Mouse (Mus musculus): ENCODE results near the gene Ccdc82.

Gene Ccdc82

DNA sequence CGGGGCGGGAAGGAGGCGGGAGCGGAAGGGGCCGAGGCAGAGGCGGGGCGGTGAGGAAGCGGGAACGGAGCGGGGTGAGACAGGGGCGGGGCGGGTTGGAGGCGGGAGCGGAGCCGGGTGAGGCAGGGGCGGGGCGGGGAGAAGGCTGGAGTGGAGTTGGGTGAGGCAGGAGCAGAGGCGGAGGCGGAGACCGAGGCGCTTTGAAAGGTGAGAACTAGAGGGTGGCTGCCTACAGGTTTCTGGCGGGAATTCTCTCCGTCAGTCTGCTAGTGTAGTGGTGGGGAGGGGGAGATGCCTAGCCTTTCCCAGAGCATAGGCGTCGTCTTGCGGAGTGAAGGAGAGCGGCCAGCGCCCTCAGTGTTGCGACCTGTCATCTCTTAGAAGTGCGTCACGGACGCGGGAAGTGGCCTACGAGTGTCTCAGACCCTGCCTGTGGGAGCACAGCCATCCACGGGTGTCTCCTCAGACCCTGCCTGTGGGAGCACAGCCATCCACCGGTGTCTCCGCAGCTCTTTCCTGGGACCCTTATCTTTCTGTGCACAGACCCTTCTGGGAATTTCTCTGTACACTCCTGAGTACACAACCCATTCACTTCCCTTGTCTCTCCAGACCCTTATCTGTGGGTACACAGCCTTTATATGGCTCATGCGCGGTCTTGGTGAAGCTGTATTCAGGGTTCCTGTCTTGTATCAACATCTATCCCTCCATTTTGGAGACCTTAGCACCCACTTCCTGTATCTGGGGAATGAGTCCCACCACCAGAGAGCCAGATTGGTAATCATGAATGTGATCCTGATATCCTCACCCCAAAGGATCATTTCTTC is at the start of gene Ccdc82:
Ccdc82 (plus strand) TSS at position 141 of the 824 bp plus-strand sequence.
- peak; percentile 88 for DNase-seq

DNA sequence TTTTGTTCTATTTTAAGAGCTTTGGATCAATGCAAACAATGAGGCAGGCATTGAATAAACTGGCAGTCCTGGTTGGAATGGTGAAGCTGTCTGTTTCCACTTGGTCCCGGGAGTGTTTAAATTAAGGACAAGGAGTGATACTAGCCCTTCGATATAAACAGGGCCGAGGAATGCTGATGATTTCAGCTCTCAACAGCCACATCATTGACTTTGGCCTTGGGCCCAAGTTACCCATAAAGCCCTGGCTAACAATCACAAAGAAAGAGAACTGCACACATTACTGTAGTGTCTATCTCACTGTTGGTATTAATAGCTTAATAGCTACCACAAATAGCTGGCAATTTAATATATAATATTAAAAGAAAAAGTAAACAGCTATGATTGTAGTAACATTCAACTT is 46.7 kb upstream of the Ccdc82 start:
- no peak for DNase-seq

DNA sequence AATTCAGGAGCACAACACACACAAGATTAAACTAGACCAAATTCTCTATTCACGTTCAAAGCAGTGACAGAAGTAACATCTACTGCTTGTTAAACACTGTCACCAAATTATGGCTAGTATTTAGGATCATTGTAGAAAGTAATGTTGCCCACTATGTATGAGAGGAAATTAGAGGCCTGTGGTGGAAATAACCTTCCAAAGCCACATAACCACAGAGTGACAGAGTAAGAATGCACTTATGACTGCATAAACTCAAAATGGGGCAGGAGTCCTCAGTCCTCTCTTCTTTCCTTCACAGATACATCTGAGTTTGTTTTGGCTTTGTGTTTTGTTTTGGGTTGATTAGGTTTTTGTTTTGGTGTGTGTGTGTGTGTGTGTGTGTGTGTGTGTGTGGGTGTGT is 43.6 kb upstream of the Ccdc82 start:
- no peak for DNase-seq

DNA sequence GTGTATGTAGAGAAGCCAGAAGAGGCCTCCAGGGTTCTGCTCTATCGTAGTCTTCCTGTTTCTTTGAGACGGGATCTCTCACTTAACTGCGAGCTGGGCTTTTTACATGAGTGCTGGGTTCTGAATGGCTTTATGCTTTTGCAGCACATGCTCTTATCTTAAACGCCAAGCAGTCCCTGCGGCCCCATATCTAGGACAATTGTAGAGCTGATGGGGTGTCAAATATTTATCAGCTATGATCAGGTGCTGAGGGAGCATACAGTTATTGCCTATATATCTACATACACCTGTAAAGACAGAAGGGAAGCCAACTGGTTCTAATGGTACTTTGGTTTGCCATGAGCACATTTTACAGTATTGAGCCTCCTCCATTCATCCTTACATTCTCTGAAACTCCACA is 43.1 kb upstream of the Ccdc82 start:
- DNase-seq = no peak

DNA sequence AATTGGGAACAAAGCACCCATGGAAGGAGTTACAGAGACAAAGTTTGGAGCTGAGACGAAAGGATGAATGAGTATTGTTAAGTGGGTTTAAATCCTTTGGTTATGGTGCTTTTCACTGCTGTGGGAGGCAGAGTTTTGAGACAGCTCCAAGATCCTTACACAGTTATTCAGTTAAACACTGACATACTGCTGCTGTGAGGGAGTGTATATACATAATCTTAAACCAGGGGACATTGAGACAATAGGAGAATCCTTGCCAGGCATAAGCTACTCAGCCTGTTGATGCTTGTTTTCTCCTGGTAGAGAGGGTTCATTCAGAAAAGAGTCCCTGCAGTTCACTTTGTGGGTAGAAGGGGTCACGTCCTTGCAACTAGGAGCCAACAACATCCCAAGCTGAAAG is 40.4 kb upstream of the Ccdc82 start:
- no peak for DNase-seq

DNA sequence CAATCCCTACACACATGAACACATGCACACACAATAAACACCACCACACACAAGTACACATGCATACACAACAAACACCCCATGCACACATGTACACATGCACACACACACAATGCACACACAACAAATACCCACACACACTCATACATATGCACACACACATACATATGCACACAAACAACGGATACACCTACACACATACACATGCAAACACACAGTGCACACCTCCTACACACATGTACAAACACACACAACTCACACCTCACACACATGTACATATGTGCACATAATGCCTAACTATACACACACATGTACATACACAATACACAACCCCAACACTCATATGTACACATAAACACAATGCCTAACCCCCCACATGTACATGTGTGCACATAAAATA is 20.9 kb upstream of the Ccdc82 start:
- no peak for DNase-seq

DNA sequence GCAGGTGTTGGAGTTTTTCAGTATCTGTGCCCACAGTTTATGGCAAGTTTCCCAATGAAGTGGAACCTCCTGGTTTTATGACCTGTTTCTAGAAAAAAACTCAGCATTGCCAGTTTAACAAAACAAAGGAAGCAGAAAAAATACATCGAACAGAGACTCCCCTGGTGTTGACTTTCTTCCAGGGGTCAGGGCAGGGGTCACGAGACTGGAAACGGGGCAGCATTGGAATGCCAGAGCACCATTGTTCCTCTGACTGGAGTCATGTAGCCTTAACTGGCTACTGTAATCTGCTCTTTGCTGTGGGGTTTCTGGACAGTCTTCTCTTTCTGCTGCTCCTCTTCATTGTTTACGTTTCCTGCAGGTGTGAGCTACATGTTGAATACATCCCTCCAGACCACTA is 16.2 kb upstream of the Ccdc82 start:
- DNase-seq = peak; percentile 23

DNA sequence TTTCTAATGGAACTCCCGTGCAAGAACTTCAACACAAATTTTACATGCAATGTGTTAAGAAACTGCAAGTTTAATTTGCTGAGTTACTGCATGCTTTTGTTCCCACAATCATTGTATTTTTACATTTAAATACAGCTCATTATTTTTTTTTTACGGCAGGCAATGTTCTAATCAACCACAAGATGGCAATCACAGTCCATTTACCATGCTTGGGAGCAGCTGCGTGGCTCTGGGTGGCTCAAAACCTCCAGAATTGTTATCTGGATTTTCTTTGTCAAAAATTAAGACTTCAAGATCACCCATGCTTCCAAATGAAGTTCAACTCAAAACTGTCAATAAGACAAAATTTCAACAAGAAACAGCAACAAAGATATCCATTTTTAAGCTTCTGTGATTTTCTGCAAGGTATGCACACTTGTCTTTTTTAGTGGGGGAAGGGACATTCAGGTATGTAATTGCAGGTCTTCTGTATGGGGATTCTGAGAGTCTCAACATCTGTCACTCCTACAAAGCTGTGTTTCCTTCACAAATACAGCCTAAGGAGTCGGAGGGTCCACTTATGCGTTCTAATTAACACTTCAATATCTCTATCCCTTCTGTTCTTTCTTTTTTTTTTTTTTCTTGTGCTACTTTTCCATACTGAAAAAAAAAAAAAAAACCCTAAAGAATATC is 15.1 kb upstream of the Ccdc82 start:
- DNase-seq = peak; percentile 12

DNA sequence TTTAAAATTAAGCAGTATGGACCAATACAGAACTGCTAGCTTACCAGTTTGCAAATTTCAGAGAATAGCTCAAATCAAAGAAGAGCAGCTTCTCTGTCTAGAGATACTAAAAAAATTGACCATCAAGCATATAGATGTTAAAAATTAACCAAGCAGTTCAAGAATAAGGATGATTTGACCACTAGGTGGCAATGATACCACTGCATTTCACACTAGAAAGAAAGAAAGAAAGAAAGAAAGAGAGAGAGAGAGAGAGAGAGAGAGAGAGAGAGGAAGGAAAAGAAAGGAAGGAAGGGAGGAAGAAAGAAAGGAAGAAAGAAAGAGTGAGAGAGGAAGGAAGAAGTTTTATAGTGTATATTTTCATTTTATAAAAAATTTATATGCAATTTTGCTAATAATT is 4.4 kb upstream of the Ccdc82 start:
- DNase-seq = no peak

DNA sequence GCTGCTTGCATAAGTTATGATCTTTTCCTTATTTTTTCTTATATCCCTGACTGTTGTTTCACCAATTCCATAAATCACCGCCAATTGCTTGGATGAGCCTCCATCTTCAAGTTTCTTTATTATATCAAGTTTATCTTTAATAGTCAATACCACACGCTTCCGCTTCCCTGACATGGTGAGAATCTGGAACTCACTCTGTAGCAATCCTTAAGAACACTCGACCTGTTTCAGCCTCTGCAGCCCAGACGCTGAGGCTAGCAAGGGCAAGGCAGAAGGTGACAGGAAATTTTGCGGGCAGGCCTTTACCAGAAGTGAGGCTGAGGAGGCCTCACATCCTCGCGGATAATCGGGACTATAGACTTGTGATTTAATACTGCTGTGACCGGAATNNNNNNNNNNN is 1.3 kb upstream of the Ccdc82 start, which contains the start of gene Jrkl:
Jrkl (minus strand) TSS at position 349 of the 400 bp plus-strand sequence.
- DNase-seq = peak; percentile 10

DNA sequence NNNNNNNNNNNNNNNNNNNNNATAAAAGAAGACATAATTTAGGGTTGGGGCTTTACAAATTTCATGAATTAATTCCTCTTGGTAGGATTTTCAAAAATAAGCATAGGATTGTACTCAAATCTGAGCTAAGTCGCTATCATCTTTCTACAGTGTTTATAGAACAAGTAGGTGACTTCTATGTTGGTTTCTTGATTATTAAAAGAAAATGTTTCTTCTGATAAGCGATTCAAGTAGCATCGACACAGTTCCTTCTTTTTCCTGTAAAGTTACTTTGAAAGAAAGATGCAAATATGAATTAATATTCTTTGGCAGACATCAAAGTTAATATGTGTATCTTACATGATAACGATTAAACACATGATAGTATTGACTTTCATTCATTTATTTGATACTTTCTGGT is 1.3 kb downstream of the Ccdc82 start:
- DNase-seq = no peak

DNA sequence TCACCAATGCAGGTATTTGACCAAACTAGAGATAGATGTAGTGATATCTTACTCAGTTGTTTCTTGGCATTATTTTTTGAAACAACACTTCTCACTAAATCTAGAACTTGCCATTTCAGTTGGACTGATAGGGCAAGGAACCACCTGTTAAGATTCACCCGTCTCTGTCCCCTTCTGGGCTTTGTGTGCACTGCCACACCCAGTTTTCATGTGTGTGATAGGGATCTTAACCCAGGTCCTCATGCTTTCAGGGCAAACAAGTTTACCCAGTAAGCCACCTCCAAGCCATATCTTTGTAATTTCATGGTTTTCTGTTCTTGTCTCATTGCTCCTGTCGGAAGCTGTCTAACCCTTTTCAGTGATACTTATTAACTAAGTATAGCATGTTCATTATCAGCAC is 4.5 kb downstream of the Ccdc82 start:
- DNase-seq = no peak

DNA sequence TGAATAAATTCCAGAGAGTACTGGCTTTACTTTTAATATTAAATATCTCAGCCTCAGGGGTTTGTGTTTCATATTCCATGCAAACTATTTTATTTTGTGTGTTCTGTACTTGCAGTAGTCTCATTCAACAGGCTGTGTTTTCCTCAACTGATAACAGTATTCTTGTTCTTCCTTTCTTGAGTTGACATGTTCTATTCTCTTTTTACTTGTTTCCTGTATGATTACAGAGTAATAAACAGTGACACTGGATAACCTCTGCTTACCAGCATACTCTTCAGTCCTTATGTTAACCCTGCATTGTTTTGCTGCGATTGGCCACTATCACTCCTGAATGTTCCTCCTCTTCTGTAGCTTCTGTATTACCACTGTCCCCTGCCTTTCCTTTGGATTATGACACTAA is 10.0 kb downstream of the Ccdc82 start:
- no peak for DNase-seq

DNA sequence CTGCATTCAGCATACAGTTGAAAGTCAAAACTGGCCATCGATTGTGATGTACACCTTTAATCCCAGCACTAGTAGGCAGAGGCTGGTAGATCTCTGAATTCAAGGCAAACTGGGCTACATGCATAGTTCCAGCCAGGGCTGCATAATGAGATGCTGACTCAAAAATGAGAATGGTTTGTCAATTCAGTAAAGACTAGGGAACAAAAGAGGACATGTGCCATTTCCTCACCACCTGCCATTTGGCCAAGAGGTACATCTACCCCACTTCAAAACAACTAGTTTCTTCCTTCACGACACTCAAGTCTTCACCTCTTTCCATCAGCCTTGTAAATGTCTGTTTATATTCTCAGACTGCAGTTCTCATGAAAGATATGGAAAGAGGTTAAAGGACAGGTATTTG is 11.4 kb downstream of the Ccdc82 start:
- DNase-seq = no peak

DNA sequence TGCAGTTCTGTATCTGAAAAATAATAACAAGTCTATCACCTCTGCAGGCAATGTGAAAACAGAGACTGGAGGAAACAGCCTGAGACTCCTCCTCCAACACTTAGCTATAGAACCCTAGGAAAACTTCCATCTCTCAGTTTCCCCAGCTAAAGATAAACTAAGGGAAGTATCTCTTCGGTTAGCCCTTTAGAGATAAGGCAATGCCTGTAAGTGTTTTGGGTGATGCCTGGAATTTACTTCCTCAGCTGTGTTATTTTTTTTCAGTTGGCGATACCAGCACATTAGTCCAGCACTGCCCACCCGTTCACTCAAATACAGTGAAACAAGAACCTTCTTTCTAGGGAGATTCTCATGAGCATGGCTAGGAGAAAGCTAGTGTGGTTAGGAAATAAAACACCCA is 14.2 kb downstream of the Ccdc82 start:
- DNase-seq = no peak

DNA sequence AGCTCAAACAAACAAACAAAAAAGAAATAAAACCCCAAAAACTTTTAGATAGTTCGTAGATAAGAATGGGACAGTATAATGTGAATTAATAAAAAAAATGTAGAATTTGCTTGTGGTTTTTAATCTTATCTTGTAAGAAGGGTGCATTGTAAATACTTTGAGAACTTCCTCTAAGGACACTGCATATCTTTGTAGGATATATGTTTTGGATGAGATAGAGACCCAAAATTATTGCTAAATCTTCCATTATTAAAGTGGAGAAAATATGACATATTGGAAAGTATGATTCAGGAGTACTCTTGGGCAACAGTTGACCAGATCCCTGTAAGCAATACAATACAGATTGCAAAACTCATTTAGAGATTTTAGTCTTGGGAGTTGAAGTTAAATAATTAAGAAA is 26.5 kb downstream of the Ccdc82 start:
- DNase-seq = no peak

DNA sequence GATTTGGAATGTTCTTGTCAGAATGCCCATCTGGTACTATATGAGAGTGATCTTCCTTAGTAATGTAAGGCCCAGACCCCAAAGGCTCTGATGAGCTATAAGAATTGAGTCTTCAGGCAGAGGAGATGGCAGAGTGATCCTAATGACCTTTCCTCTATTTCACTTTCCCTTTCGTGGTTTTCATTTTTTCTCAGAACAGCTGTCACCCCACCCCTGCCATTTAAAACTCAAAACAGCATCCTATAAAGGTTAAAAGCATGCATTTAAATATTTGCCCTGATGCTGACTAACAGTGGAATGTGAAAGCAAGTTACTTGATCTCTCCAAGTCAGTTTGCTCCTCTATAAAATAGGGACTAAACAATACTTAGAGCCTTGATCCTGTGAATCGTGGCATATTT is 40.7 kb downstream of the Ccdc82 start:
- no peak for DNase-seq

DNA sequence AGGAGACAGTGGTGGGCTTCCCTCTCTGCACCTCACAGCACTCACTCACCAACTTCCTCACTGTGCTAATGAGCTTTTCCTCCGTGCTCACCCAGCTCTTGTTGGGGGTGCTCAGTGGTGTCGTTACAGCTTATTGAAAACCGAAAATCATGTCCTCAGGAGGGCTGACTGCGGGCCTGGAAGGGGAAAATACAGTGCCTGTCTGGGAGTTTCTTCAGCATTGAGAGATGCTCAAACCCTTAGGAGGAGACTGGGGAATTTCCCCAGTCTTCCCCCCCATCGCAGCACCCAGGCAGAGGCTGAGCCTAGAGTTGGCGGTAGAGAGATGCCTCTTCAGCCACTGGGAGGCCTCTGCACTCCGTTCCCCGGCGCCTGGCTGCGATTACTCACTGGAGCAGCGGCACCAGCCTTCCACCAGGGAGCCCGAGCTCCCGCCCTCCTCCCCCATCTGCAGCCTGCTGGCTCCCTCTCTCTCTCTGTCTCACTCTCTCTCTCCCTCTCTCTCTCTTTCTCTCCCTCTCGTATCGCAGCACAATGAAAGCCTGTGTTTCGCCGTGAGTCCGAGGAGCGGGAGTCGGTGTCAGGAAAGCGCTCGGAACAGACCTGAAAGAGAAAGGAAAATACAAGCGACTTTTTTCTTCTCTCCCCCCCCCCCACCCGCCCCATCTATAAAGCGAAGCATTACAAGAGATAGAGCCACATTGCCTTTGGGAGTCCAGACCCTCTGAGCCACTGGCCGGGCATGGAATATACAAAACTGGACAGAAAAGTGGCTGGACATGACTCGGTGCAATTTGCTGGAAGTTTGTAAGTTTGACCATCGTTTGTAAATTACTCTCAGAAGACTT is 49.7 kb downstream of the Ccdc82 start:
- DNase-seq = peak; percentile 81

DNA sequence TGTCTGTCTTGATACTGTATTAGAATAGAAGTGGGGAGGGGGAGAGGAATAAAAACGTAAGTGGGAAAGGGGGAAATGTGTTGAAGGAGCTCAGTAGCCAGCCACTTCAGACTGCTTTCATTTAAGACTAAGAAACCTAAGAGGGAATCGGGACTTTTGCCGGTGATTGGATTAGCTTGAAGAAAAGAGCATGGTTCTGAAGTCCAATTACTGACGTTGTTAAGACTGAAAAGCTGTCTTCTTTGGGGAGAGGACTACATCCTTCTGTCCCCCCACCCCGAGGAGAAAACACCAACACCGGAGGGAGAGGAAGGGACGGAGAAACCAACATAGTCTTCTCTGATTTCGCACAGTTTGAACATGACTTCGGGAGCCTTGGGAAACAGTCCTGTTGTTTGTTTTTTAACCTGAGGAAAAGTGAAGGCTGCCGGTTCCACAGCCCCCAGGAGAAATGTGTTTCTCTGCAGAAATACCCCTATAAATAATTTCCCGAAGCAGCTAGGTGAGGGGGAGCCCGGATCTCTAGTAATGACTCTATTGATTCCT is 50.4 kb downstream of the Ccdc82 start:
- no peak for DNase-seq

DNA sequence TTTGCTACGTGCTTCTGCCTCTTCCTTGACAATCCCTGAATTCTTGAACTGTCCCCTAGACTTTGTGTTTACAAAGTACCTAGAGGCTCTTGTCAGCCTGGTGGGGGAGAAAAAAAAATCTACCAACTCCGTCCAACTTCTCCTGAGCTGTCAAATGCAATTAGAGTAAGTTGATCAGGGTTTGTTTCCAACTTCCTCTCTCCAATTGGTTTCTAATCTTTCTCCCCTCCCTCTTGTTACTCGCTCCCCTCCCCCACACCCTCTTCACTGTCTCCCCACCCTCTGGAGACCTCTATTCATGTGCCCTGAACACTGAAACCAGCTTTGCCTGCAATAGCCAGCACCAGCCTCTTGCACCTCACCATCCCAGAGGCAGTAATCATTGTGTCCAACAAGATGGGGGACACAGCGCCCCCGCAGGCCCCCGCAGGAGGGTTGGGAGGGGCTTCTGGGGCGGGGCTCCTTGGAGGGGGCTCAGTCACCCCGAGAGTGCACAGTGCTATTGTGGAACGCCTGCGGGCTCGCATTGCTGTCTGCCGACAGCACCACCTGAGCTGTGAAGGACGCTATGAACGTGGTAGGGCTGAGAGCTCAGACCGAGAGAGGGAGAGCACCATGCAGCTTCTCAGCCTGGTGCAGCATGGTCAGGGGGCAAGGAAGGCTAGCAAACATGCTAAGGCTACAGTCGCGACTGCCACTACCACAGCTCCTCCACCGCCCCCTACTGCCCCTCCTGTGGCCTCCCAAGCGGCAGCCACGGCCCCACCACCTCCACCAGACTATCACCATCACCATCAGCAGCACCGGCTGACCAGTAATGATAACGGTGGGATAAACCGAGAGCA is 51.1 kb downstream of the Ccdc82 start, which contains the start of gene Maml2:
Maml2 (plus strand) TSS at position 290 of the 845 bp plus-strand sequence.
- DNase-seq = peak; percentile 63

DNA sequence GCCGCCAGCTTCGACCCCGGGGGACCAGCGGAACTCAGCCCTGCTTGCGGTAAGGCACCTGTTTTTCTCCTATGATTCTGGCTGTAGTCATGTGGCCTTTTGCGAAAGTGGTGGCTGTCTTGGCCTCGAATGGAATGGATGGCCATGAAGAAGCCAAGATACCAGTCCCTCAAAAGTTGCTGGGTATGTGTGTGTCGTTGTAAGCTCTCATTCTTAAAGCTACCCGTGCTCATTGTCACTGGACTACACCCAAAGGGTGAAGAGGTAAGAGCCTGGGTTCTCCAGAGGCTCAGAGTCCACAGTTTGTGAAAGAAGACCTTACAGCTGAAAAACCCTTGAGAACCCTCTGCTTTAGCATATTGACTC is 51.7 kb downstream of the Ccdc82 start:
- DNase-seq = no peak

DNA sequence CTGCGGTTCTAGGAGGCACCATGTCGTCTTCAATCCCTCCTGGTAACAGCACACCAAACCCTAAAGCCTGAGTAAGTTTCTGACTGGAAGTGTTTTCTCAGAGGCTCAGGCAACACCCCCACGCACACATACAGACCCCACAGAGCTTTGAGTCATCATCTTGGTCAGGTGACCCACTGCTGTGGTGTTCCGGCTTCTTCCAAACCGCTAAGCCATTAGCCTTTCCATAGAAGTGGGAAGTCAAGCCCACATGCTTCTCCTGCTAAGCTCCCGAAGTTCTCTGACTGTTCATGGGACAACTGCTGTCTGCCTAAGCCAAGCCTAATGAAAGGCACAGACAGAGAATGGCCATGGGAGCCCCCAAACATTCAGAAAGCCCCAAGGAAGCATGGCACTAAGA is 52.4 kb downstream of the Ccdc82 start:
- DNase-seq = no peak
